Mouse (Mus musculus) midbrain, postnatal 0 days (tissue): ENCODE measurements around the gene Slc38a1. TPM values are rescaled to one million over a fixed set of nuclear protein-coding genes. Genes with fewer than 3 reads are reported as not detected.

Experiments
- ATAC-seq: fragments of 200-750 bp; cut with Nextera tagmentation; 2 replicates; pipeline ENCODE4 v1.8.0; 2017; ENCODE audit warnings: moderate number of reproducible peaks, mild to moderate bottlenecking, moderate TSS enrichment, moderate library complexity; ENCODE audit not compliant: low FRiP score
- DNase-seq: peaks from one replicate; pipeline ENCODE4 v3.0.0-alpha.2; 2015; ENCODE audit warnings: low spot score
- H3K27ac ChIP-seq: fragments of 300-500 bp; sonication (generic); 2 replicates; pipeline ENCODE4 v1.5.1; 2014; ENCODE audit warnings: low read depth, mild to moderate bottlenecking, low read length, mixed read lengths
- H3K27me3 ChIP-seq: fragments of 300-500 bp; sonication (generic); 2 replicates; pipeline ENCODE4 v1.6.1; 2014; ENCODE audit warnings: low read length, control low read depth, mixed read lengths; ENCODE audit not compliant: insufficient read depth
- H3K36me3 ChIP-seq: fragments of 300-500 bp; sonication (generic); 2 replicates; pipeline ENCODE4 v1.6.1; 2014; ENCODE audit warnings: low read length, control low read depth, mixed read lengths; ENCODE audit not compliant: insufficient read depth
- H3K4me1 ChIP-seq: fragments of 300-500 bp; sonication (generic); 2 replicates; pipeline ENCODE4 v1.6.1; 2014; ENCODE audit warnings: mild to moderate bottlenecking, control low read depth, antibody characterized with exemption, low read length, mixed read lengths; ENCODE audit not compliant: insufficient read depth
- H3K4me2 ChIP-seq: fragments of 300-500 bp; sonication (generic); 2 replicates; pipeline ENCODE4 v1.6.1; 2014; ENCODE audit warnings: low read depth, mild to moderate bottlenecking, low read length, mixed read lengths; ENCODE audit not compliant: poor library complexity, severe bottlenecking
- H3K4me3 ChIP-seq: fragments of 300-500 bp; sonication (generic); 2 replicates; pipeline ENCODE4 v1.5.1; 2014; ENCODE audit warnings: low read depth, mild to moderate bottlenecking, low read length, moderate library complexity
- H3K9ac ChIP-seq: fragments of 300-500 bp; sonication (generic); replicated peaks from 2 replicates; pipeline ENCODE4 v1.6.1; 2014; ENCODE audit warnings: mild to moderate bottlenecking, low read length, moderate library complexity, mixed read lengths; ENCODE audit not compliant: poor library complexity, severe bottlenecking
- H3K9me3 ChIP-seq: fragments of 300-500 bp; sonication (generic); 2 replicates; pipeline ENCODE4 v1.6.1; 2016; ENCODE audit warnings: low read length, control low read depth
- CTCF ChIP-seq: IDR thresholded peaks from 2 replicates; pipeline ENCODE4 v1.5.1; 2016; ENCODE audit warnings: antibody characterized with exemption, mild to moderate bottlenecking
- WGBS: fragments of 180-500 bp; shearing (Covaris S2); extraction: QIAGEN DNeasy Blood & Tissue Kit; methylation state at CpG from one replicate; pipeline ENCODE4 v1.1.7; 2014; 5-methylcytosine and 5-hydroxymethylcytosine counted together
- polyA plus RNA-seq: library from polyadenylated mRNA; unstranded; fragments of >200 nt; fragmentation: Nextera tagmentation; extraction: Ambion mirVana; gene quantifications from 2 replicates; pipeline ENCODE4 v1.2.1, GENCODE M21; 2015
- total RNA-seq: library from RNA; depleted of rRNA; stranded (reverse); fragments of >200 nt; gene quantifications from 2 replicates; pipeline ENCODE4 v1.2.3, GENCODE M21; 2014

Gene Slc38a1
- total and polyA plus RNA-seq, 2 experiments from 2014 or later: 75.2 to 91.2 TPM

GRCm38 (mm10) chr15:96551569-96552380, 90.9 kb downstream of the Slc38a1 start:
- WGBS: 62% methylated on average over 9 of the region's 9 CpGs
- TF ChIP-seq CTCF: peak; percentile 94

GRCm38 (mm10) chr15:96551107-96551506, 91.6 kb downstream of the Slc38a1 start:
- TF ChIP-seq CTCF: no peak
- Histone ChIP-seq H3K4me2 (no peak overlapping the region), H3K9me3 (no peaks in the 10 kb centered on the region), H3K4me3 (no peak overlapping the region), H3K4me1 (no peaks in the 10 kb centered on the region), H3K9ac (no peak overlapping the region), H3K27me3 (no peaks in the 10 kb centered on the region), H3K27ac (no peak overlapping the region), H3K36me3 (no peaks in the 10 kb centered on the region)
- ATAC-seq (no peak), DNase-seq (no peak)
- 93% methylated on average over 8 of the region's 8 CpGs for WGBS

More at GRCm38 (mm10) chr15:96551569-96552380, 90.9 kb downstream of the Slc38a1 start:
- Histone ChIP-seq H3K27ac (no peak overlapping the region), H3K4me2 (no peak overlapping the region), H3K9me3 (no peaks in the 10 kb centered on the region), H3K4me3 (no peak overlapping the region), H3K4me1 (no peaks in the 10 kb centered on the region), H3K27me3 (no peaks in the 10 kb centered on the region), H3K9ac (no peak overlapping the region), H3K36me3 (no peaks in the 10 kb centered on the region)
- no peak for ATAC-seq
- peak; percentile 89 for DNase-seq

- no peak overlapping the region for H3K9ac ChIP-seq
- ATAC-seq (no peak), DNase-seq (peak; percentile 7)
- H3K27me3 ChIP-seq: no peaks in the 10 kb centered on the region
- H3K27ac ChIP-seq: no peak overlapping the region
- H3K36me3 ChIP-seq: no peaks in the 10 kb centered on the region
- TF ChIP-seq CTCF: no peak
- no peaks in the 10 kb centered on the region for H3K4me1 ChIP-seq
- no peak overlapping the region for H3K4me2 ChIP-seq
- WGBS: 65% methylated on average over 9 of the region's 9 CpGs
- no peaks in the 10 kb centered on the region for H3K9me3 ChIP-seq
- H3K4me3 ChIP-seq: no peak overlapping the region
Measured at GRCm38 (mm10) chr15:96548363-96548762, 94.3 kb downstream of the Slc38a1 start.

- TF ChIP-seq CTCF: no peak
- DNase-seq (peak; percentile 90), ATAC-seq (peak; percentile 78)
- WGBS: 32% methylated on average over 21 of the region's 21 CpGs
- no peak overlapping the region for H3K4me3 ChIP-seq
- no peak overlapping the region for H3K27ac ChIP-seq
- H3K4me2 ChIP-seq: no peak overlapping the region
- H3K36me3 ChIP-seq: no peaks in the 10 kb centered on the region
- H3K9me3 ChIP-seq: no peaks in the 10 kb centered on the region
- H3K4me1 ChIP-seq: no peaks in the 10 kb centered on the region
- no peak overlapping the region for H3K9ac ChIP-seq
- H3K27me3 ChIP-seq: no peaks in the 10 kb centered on the region
Measured at GRCm38 (mm10) chr15:96547256-96548195, 95.2 kb downstream of the Slc38a1 start.

- no peaks in the 10 kb centered on the region for H3K27me3 ChIP-seq
- peak; percentile 90 for TF ChIP-seq CTCF
- no peak overlapping the region; the same call in 1 of the 2 replicates for H3K9ac ChIP-seq
- peak; percentile 83 for DNase-seq
- WGBS: 4% methylated on average over 24 of the region's 24 CpGs
- ATAC-seq: no peak
- H3K4me2 ChIP-seq: peak overlapping the region; percentile 46
- H3K4me1 ChIP-seq: no peaks in the 10 kb centered on the region
- H3K9me3 ChIP-seq: no peaks in the 10 kb centered on the region
- peak overlapping the region; percentile 31 for H3K4me3 ChIP-seq
- H3K36me3 ChIP-seq: no peaks in the 10 kb centered on the region
- H3K27ac ChIP-seq: peak overlapping the region; percentile 26; the same call in 1 of the 2 replicates
Measured at GRCm38 (mm10) chr15:96543181-96543828, 99.4 kb downstream of the Slc38a1 start.
